Mouse (Mus musculus): ENCODE data around the gene Pdlim1.

Pdlim1 gene

GRCm38 (mm10) chr19:40271308-40271892, at the start of gene Pdlim1:
TSS of gene Pdlim1 (minus strand) at chr19:40271842.
- peak; percentile 19 to 39 for DNase-seq

DNA sequence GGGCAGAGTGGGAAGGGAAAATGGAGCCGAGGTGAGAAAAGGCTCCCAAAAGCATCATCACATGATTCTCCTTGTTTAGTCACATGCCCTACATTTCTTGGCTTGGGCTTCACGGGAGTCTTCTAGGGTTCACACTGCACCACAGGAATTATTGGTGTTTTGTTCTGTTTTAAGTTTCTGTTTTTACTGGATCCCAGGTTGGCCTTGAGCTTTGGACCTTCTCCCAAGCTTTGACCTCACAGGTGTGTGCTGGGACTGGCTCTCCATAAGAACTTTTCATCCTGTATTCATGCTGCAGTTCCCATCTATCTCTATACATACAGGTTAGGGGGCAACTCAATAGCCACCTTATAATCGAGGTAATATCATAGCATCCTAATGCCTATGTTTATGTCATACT, 47.6 kb upstream of the Pdlim1 start:
- no peak for DNase-seq

- DNase-seq = no peak
Observed at GRCm38 (mm10) chr19:40318511-40318910, 46.9 kb upstream of the Pdlim1 start.

DNA sequence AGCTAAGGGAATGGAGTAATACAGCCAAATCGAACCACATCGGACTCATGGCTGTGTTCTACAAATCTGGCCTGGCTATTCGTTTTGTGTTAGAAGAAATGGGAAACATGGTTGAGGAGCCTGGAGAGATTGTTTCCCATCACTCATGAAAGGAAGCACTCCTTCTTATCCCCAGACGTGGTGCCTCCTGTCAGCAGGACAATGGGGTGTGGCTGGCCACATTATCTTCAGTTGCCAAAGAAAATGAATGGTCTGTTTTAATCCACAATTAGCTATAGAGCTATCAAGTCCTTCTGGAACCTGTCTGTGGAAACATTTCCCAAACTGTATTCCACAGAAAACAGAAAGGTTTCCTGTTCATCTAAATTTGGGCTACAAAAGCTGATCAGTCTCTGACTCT, 45.4 kb upstream of the Pdlim1 start:
- no peak for DNase-seq

DNA sequence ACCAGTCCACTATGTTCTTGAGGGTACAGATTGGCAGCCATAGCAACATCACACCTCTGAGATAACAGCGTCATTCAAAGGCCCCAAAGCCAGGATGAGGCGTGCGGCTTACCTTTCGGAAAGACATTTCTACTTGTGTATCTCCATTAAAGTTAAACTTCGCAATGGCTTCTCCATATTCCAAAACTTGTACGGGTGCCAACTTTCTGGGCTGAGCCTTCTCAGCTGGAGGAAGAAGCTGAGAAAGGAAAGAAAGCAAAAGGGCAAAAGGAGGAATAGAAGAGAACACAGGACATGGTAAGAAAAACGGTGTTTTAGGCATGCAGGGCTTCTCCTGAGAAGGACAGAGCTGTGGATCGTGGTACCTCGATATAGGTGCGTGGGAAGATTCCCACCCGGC, 42.6 kb upstream of the Pdlim1 start:
- no peak for DNase-seq

- no peak for DNase-seq
Observed at GRCm38 (mm10) chr19:40311631-40312030, 40.0 kb upstream of the Pdlim1 start.

DNA sequence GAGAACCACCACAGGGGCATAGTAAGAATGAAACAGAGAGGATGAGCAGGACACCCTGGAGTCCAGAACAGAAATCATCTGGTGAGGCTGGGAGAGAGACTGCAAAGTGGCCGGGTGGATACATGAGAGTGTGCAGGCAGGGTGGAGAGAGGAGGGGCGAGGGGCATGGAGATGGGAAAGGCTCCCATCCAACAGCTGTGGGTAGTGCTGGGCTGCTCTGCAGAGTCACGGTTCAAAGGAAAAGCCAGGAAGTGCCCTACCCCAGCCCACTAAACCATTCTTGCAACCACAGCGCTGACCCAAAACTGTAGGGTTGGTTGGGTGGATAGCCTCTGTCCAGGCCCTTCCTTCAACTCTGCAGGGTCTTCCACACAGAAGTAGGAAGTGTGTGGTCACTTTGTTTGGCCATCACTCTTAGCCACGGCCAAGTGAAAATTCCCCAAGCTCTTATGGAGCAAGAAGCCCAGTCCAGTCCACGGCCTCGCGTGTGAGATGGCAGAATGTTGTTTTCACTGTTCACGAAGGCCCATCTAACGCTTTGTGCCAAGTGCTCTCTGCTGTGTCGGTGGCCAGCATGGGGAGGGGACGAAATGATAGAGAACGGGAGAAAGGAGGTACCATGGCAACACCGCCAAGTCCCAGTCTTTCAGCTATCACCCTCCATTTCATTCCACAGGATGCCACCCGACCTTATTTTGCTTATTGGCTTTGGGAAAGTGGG, 38.9 kb upstream of the Pdlim1 start:
- no peak for DNase-seq

- DNase-seq = no peak
Observed at GRCm38 (mm10) chr19:40309911-40310310, 38.3 kb upstream of the Pdlim1 start.

GRCm38 (mm10) chr19:40307550-40307949, 35.9 kb upstream of the Pdlim1 start:
- DNase-seq = no peak

GRCm38 (mm10) chr19:40306631-40307030, 35.0 kb upstream of the Pdlim1 start:
- no peak for DNase-seq

- DNase-seq = no peak
Observed at GRCm38 (mm10) chr19:40305456-40305855, 33.8 kb upstream of the Pdlim1 start.

DNA sequence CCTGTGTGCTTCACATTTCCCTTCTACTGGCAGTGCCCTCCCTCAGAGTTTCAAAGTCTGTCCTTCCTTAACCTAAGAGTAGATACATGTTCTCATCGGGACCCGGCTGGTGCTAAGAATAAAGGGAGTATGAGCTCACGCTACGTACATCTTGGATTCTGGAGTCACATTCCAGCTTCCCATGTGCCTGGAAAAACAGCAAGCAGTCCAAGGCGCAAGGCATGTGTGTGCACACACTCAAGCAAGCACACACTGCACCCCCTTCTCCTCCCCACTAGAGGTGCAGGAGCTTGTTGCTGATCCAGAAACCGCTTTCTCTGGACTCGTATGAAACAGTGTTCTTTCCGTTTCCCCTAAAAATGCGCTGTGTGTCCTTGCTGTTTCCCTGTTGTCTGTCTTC, 31.3 kb upstream of the Pdlim1 start:
- no peak for DNase-seq

GRCm38 (mm10) chr19:40302477-40302876, 30.8 kb upstream of the Pdlim1 start:
- DNase-seq = no peak

DNA sequence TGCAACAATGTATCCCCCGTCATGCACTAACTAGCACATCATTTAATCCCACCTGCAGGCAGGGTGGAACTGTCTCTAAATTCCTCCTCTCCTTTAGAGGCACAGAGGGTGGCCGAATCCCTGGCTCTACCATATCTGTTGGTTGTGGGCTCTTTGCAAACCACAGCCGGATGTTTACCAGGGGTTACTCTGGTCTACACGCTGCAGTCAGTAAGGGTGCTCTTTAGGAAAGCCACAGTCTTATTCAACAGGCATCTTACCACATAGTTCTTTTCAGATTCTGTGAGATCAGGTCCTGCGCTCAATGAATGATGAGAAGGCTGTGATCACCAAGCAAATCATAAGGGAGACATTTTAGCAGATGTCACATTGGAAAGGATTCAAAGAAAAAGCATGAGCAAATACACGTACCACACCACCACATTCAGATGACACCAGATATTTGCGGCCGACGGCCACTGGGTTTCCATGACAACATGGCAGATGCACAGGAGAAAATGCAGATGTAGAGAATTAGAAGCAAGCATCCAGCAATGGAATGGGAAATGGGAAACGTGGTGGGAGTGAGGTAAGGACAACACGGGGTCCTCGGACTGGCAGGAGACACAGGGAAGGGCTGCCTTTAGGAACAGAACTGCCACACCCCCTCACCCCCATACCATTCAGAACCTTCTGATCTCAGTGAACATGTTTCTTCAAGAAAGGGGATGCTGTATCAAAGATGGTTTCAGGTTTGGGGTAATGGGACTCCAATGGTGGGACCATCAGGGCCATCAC, 28.5 kb upstream of the Pdlim1 start:
- no peak for DNase-seq

- no peak for DNase-seq
Observed at GRCm38 (mm10) chr19:40299182-40299581, 27.5 kb upstream of the Pdlim1 start.

GRCm38 (mm10) chr19:40298574-40298973, 26.9 kb upstream of the Pdlim1 start:
- DNase-seq = no peak

DNA sequence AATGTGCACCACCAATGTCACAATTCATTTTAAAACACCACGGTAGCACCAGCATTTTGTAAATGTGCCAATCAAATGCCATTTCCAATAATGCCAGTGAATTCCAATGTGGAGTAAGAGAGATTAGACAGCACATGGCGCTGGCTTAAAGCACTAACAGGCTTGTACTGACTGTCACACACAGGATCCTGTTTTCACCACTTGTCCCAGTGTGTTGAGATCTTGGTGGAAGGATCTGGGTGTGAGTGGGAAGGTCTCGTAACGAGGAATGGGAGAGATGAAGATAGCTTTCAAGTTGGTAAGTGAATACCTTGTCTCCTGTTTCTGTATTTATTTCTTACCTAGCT, 26.1 kb upstream of the Pdlim1 start:
- no peak for DNase-seq

DNA sequence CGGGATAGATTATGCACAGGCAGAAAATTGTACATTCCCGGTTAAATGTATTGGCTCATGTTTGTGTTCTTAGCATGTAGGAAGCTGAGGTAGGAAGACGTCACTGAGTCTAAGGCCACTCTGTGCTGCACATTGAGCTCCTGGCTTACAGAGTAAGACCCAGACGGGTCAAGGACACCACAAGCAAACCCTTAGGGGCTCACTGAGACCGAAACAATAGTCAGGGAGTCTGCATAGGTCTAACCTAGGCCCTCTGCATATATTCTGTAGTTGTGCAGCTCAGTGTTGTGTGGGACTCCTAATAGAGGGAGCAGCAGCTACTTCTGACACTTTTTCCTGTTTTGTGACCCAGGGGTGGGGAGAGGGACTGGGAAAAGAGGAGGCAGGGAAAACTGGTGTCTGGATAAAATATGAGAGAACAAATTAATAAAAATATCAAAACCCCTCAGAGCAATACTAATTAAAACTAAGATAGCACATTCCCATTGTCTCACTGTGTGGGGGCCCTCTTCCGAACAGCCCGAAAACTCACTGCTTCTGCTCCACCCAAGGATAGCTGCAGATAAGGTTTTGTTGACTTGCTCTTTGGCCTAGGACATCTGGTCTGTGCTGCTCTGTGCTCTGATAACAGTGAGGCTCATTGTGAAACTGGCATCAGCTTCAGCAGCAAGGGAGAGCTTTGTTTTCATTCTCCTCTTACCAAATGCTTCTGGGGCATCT, 25.6 kb upstream of the Pdlim1 start:
- DNase-seq = no peak

GRCm38 (mm10) chr19:40294231-40294630, 22.6 kb upstream of the Pdlim1 start:
- DNase-seq = no peak

DNA sequence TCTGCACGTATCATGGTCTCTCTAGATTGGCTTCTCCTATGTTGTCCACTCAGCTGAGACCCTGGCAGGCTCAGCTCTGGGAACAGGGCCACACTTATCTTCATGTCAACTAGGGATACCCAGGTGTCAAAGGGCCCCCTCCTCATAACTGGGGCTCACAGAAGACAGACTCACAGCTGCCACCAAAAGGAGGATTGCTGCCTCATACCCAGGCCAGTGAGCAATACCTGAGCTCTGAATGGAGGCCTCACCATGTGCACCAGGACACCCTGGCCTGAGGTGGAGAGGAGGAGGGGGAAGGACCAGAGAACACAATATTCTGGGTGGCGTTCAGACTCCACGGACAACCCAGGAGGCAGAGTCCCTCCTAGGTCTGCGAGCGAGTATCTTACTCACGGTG, 22.1 kb upstream of the Pdlim1 start:
- no peak for DNase-seq

GRCm38 (mm10) chr19:40290099-40290724, 18.6 kb upstream of the Pdlim1 start:
- no peak for DNase-seq

GRCm38 (mm10) chr19:40288415-40288814, 16.8 kb upstream of the Pdlim1 start:
- no peak for DNase-seq

GRCm38 (mm10) chr19:40284704-40285103, 13.1 kb upstream of the Pdlim1 start:
- DNase-seq = no peak
